Mouse (Mus musculus) cerebellum, adult 8-10 months (tissue): ENCODE measurements around the gene Usp35.
A peak's percentile ranks its signal among the peaks of the same experiment; 100 is the strongest.

Experiments used
- DNase-seq: peaks from one replicate; pipeline ENCODE4 v3.0.0; 2022

Gene Usp35

GRCm38 (mm10) chr7:97313364-97313995 is 18.3 kb downstream of the Usp35 start:
- DNase-seq: no peak

DNA sequence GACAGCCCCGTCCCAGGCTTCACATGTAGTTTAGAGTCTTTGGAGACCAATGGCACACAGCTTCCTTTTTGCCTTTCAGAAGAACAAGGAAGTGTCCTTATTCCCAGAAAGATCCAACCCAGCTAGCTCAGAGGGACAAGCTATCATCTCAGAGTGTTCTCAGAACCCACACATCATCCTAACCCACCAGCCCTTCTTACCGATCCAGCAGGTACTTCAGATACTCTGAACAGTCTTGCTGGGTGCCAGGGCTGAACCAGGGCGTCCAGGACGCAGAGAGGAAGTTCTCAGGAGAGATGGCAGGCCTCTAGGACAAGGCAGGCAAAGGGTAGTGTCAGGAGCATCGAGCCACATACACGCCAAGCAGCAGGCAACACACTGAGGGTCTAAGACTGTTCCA is 19.0 kb downstream of the Usp35 start:
- no peak for DNase-seq

DNA sequence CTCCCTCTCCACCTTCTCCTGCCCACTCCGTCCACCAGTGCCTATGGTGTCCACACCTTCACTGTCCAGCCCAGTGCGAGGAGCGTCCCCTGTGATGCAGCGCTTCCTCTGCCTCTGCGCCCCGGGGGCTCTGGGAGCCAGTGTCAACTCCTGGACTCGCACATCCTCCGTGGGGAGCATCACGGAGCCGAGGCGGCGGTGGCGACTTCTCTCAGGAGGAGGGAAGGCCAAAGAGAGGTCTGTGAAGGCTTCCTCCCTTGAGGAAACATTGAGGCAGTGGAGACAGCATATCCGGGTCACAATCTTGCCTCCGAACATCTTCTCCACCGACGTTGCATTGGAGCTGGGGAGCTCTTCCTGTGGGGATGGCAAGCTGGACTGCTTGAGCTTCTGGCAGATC is 19.6 kb downstream of the Usp35 start:
- DNase-seq: no peak

DNA sequence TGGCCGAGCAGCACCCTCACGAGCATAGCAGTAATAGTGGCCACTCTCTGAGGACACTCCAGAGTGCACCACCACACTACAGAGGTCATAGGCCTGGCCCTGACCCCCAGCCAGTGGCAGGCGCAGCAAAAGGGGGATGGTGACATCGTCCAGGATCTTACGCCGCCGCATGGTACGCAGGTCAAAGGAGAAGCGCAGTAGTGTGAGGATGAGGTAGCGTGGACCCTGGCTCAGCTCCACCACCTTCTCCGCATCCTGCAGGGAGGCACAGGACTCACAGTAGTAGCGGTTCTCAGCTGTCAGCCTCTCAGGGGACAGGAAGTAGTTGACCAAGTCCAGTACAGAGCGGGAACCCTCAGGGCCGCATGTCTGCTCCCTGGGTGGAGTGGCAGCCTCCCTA is 20.2 kb downstream of the Usp35 start:
- DNase-seq: no peak

GRCm38 (mm10) chr7:97310341-97310635 is 21.5 kb downstream of the Usp35 start:
- no peak for DNase-seq

DNA sequence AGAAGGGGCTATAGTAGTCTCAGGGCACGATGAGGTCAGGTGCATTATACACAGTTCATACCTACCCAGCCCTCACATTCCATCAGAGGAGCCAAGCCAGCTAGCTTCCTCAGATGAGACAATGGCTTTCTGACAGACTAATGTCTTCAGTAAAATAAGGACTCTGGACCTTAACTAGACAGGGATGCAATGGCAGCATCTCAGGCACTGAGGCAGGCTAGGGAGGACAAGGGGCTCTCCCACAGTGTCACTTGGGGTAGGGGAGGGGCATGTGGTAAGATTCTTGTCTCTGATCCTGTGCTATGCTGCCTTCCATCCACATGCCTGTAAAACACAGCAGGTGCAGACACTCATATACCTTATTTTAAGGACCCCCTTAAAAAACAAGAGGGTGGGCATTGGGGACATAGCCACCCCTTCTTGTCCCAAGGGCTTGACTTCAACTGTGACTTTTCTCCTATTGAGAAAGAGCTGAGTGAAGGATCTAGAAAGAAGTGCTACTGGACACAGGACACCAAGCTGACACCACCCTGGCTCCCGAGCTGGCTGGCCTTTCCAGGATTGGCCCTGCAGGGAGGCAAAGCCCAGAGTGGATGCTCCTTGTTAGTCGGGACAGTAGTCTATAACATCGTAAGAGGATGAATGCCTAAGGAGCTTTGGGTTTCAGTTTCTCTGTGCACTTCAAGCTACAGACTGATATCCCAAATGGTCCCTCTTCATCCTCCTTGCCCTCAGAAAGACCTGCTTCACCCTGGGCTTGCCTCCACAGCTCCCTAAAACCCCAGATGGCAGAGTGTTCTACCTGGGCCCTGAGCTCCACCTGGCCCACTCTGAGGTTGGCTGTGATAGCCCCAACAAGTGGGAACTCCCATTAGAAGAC is 22.1 kb downstream of the Usp35 start:
- DNase-seq: no peak

- DNase-seq: no peak
These were observed 24.3 kb downstream of the Usp35 start for GRCm38 (mm10) chr7:97307546-97307945.

GRCm38 (mm10) chr7:97306813-97307212 is 25.0 kb downstream of the Usp35 start:
- no peak for DNase-seq

- no peak for DNase-seq
These were observed 26.6 kb downstream of the Usp35 start for GRCm38 (mm10) chr7:97305206-97305605.

- no peak for DNase-seq
These were observed 27.3 kb downstream of the Usp35 start for GRCm38 (mm10) chr7:97304471-97304870.

- no peak for DNase-seq
These were observed 28.2 kb downstream of the Usp35 start for GRCm38 (mm10) chr7:97303614-97304013.

DNA sequence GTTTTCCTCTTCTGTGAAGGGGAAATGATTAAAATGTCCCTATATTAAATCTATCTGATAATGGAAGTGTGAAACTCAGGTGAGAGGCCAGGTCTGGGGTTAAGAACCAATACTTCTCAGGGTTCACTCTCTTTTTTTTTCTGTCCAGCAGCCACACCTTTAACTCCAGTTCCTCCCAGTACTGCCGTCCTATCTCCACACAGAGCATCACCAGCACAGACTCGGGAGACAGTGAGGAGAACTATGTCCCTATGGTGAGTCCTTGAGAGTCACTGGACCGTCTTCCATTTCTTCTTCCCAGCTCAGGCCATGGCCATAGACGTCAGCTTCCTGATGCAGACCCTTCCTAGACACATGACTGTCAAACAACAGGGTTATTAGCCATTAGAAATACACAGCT is 28.9 kb downstream of the Usp35 start:
- DNase-seq: no peak

GRCm38 (mm10) chr7:97302261-97302660 is 29.6 kb downstream of the Usp35 start:
- no peak for DNase-seq

GRCm38 (mm10) chr7:97301321-97301720 is 30.5 kb downstream of the Usp35 start:
- no peak for DNase-seq

- DNase-seq: no peak
These were observed 30.9 kb downstream of the Usp35 start for GRCm38 (mm10) chr7:97300914-97301313.

DNA sequence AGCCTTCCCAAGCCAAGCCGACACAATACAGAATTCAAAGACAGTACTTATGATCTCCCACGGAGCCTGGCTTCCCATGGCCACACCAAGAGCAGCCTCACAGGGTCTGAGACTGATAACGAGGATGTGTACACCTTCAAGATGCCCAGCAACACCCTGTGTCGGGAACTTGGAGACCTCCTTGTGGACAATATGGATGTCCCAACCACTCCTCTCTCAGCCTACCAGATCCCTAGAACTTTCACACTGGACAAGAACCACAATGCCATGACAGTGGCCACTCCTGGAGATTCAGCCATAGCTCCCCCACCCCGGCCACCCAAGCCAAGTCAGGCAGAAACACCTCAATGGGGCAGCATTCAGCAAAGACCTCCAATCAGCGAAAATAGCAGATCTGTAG is 32.9 kb downstream of the Usp35 start:
- no peak for DNase-seq

DNA sequence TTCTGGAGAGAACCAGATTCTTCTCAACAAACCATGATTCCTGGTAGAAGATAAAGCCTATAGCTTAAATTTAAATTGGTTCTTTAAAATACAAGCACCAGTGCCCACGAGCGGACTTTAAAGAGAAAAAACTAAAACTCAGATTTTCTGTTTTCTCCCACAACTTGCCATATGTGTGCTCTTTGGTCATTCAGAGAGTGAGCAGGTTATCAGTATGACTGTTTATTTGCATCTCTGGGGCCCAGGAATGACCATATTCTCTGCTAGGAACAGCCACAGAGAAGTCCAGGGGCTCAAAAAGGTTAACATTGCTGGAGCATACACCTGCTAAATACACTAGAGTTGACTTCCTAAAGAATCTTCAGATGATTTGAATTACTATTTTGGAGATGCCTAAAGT is 33.5 kb downstream of the Usp35 start:
- no peak for DNase-seq

DNA sequence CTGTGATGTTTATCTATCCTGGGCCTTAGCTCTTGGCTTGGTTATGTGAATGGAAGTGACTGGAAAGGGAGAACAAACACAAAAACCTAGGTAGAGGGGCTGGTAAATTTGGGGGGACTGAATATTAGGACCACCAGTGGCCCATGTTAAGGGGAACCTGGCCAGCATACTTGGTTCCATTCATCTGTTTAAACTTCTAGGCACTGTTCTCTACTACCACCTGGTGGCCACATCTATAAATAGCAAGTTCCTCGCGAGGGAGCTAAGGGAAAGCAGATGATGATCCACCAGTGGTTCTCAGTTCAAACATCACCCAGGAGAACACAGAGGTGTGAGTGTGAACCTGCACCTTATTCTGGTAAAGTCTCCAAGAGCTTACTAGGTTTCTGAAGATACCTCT is 34.4 kb downstream of the Usp35 start:
- peak; percentile 54 for DNase-seq

DNA sequence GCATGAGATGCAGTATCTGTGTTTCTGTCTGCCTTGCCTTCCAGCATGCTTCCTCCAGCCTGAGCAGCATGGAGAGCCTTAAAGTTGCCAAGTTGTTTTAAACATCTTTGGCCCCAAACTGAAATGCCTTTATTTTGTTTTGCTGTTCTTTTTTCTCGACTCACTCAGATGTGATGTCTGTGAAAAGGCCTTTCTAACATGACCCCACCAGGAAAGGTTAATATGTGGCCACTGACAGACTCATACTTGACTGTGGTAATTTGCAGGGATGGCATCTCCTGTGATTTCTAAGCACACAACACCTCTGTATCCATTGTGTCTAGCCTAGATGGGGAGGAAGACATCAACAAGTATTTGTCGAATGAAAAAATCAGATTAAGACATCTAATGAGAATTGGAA is 34.8 kb downstream of the Usp35 start:
- no peak for DNase-seq

GRCm38 (mm10) chr7:97271068-97271467 is 60.8 kb downstream of the Usp35 start:
- DNase-seq: no peak

DNA sequence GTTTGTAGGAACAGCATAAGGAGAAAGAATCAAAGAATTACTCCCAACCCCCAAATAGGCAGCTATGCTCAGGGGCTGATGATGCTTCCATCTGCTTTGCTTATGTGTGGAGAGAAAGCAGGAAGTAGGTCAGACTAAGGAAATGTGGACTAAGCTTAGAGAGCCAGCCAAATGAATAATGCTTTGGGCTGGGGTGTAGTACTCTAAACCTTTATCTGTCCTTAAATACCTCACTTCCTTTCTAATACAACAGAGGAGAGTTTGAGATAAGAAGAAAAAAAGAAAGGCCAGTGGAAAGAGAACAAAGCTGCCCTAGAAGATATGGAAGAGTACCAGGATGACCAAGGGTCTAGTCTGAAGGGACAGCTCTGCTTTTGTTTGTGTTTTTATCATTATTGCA is 61.5 kb downstream of the Usp35 start:
- no peak for DNase-seq

GRCm38 (mm10) chr7:97262541-97262940 is 69.3 kb downstream of the Usp35 start:
- no peak for DNase-seq
